Mouse (Mus musculus): ENCODE results near the gene Ctbp1. TPM values are rescaled to one million over a fixed set of nuclear protein-coding genes. Genes with fewer than 3 reads are reported as not detected.

Gene Ctbp1
- total and polyA plus RNA-seq, 3 experiments, result 353 to 595 (median 443) TPM

GRCm38 (mm10) chr5:33202516-33203170, 72.2 kb downstream of the Ctbp1 start:
- Histone ChIP-seq H3K36me3 (ENCODE audit: control insufficient read depth in 1 of 2, insufficient read depth in 2 of 2, low read length in 2 of 2) (peaks cover 0 to 20% of the 10 kb centered on the region in 2 experiments; a peak in 2 of 4 replicates), H3K9ac (ENCODE audit: control insufficient read depth, low read depth, low read length, poor library complexity, severe bottlenecking) (peak overlapping the region; percentile 20), H3K9me3 (replicated peaks; ENCODE audit: insufficient read depth, low read length) (no peaks in the 10 kb centered on the region), H3K27me3 (ENCODE audit: control insufficient read depth in 1 of 2, insufficient read depth in 2 of 2, low read length in 2 of 2) (0 out of 4 replicates have a peak, but pooled peaks cover 0 to under 1% of the 10 kb centered on the region in 2 experiments), H3K4me1 (ENCODE audit: control insufficient read depth in 1 of 2, insufficient read depth in 2 of 2, low read length in 2 of 2) (peaks cover 14 to 49% of the 10 kb centered on the region in 2 experiments), H3K27ac (ENCODE audit: control insufficient read depth, low read depth, low read length) (peak overlapping the region; percentile 30), H3K79me2 (ENCODE audit: control insufficient read depth, insufficient read depth, low read length, poor library complexity) (no peaks in the 10 kb centered on the region), H3K4me3 (ENCODE audit: control insufficient read depth in 1 of 2, insufficient read depth in 1 of 2, low read depth in 2 of 2, low read length in 2 of 2) (peak overlapping the region; percentile 12 to 13; a peak in 2 of 4 replicates)
- peak; percentile 76 for DNase-seq (ENCODE audit: low read depth, low spot score)
- TF ChIP-seq MYC (IDR thresholded peaks at IDR 0.05; ENCODE audit: low read depth, low read length), result peak; percentile 79
- peak; percentile 45; the same call in 1 of the 2 replicates for TF ChIP-seq ETS1 (IDR thresholded peaks at IDR 0.05; ENCODE audit: low read depth, low read length)
- TF ChIP-seq POLR2A (IDR thresholded peaks at IDR 0.05; ENCODE audit: control insufficient read depth in 1 of 2, insufficient read depth in 1 of 2, low read depth in 1 of 2, low read length in 2 of 2, poor library complexity in 1 of 2), result no peak
- peak; percentile 83 for TF ChIP-seq GATA1 (IDR thresholded peaks at IDR 0.05; ENCODE audit: low read depth, low read length)
- TF ChIP-seq ZC3H11A (IDR thresholded peaks at IDR 0.05; ENCODE audit: low read depth, low read length), result no peak; the same call in 1 of the 2 replicates
- TF ChIP-seq ELF1 (IDR thresholded peaks at IDR 0.05; ENCODE audit: low read depth, low read length), result no peak
- TF ChIP-seq MAX (IDR thresholded peaks at IDR 0.05; ENCODE audit: low read length), result peak; percentile 62
- no peak for TF ChIP-seq POLR2AphosphoS5 (IDR thresholded peaks at IDR 0.05; ENCODE audit: borderline replicate concordance, low read depth, low read length)
- 0 out of 2 replicates have a peak, but pooled peaks have one; percentile 8 for TF ChIP-seq JUND (IDR thresholded peaks at IDR 0.05; ENCODE audit: low read depth, low read length)
- no peak for TF ChIP-seq TBP (IDR thresholded peaks at IDR 0.05; ENCODE audit: low read depth, low read length)
- no peak for TF ChIP-seq CHD1 (IDR thresholded peaks at IDR 0.05; ENCODE audit: low read depth, low read length)
- TF ChIP-seq CHD2 (IDR thresholded peaks at IDR 0.05; ENCODE audit: low read length), result no peak
- TF ChIP-seq MAFK (IDR thresholded peaks at IDR 0.05; ENCODE audit: borderline replicate concordance, low read depth, low read length), result no peak
- peak; percentile 63 for TF ChIP-seq TCF12 (IDR thresholded peaks at IDR 0.05; ENCODE audit: low read depth, low read length)
- TF ChIP-seq UBTF (IDR thresholded peaks at IDR 0.05; ENCODE audit: borderline replicate concordance, insufficient read depth, low read depth, low read length), result no peak
- no peak for TF ChIP-seq E2F4 (IDR thresholded peaks at IDR 0.05; ENCODE audit: borderline replicate concordance, low read depth, low read length)
- TF ChIP-seq NRF1 (IDR thresholded peaks at IDR 0.05; ENCODE audit: insufficient read depth, low read depth, low read length, poor library complexity, severe bottlenecking), result no peak
- TF ChIP-seq POLR2AphosphoS2 (IDR thresholded peaks at IDR 0.05; ENCODE audit: low read length), result no peak
- no peak; the same call in 1 of the 2 replicates for TF ChIP-seq MXI1 (IDR thresholded peaks at IDR 0.05; ENCODE audit: low read depth, low read length)
- no peak for TF ChIP-seq NELFE (IDR thresholded peaks at IDR 0.05; ENCODE audit: low read depth, low read length)
- TF ChIP-seq USF1 (IDR thresholded peaks at IDR 0.05; ENCODE audit: low read depth, low read length), result no peak
- no peak for TF ChIP-seq MYB (IDR thresholded peaks at IDR 0.05; ENCODE audit: low read depth, low read length)
- TF ChIP-seq KAT2A (conservative IDR thresholded peaks at IDR 0.05; ENCODE audit: low read depth, low read length), result no peak
- no peak for TF ChIP-seq MEF2A (IDR thresholded peaks at IDR 0.05; ENCODE audit: extremely low read depth, insufficient replicate concordance, low read depth, low read length, poor library complexity, severe bottlenecking)
- TF ChIP-seq ZMIZ1 (IDR thresholded peaks at IDR 0.05; ENCODE audit: low read depth, low read length), result no peak
- peak; percentile 71; the same call in 1 of the 2 replicates for TF ChIP-seq BHLHE40 (IDR thresholded peaks at IDR 0.05; ENCODE audit: borderline replicate concordance, low read depth, low read length)
- TF ChIP-seq CTCF (IDR thresholded peaks at IDR 0.05 in 2 of 3, conservative IDR thresholded peaks at IDR 0.05 in 1 of 3; ENCODE audit: control insufficient read depth in 1 of 3, insufficient read depth in 1 of 3, low read depth in 2 of 3, low read length in 3 of 3, poor library complexity in 1 of 3, severe bottlenecking in 1 of 3), result no peak
- TF ChIP-seq EP300 (IDR thresholded peaks at IDR 0.05; ENCODE audit: low read depth in 1 of 2, low read length in 2 of 2), result peak; percentile 72 to 76; a peak in 3 of 4 replicates
- TF ChIP-seq MAZ (IDR thresholded peaks at IDR 0.05; ENCODE audit: low read depth, low read length), result 0 out of 2 replicates have a peak, but pooled peaks have one; percentile 38
- no peak for TF ChIP-seq RAD21 (IDR thresholded peaks at IDR 0.05; ENCODE audit: low read depth, low read length)
- TF ChIP-seq ZNF384 (IDR thresholded peaks at IDR 0.05; ENCODE audit: low read depth, low read length), result no peak
- TF ChIP-seq SIN3A (IDR thresholded peaks at IDR 0.05; ENCODE audit: low read length), result peak; percentile 51
- TF ChIP-seq USF2 (IDR thresholded peaks at IDR 0.05; ENCODE audit: borderline replicate concordance in 1 of 2, insufficient read depth in 1 of 2, low read depth in 1 of 2, low read length in 2 of 2), result no peak
- 0 out of 2 replicates have a peak, but pooled peaks have one; percentile 9 for TF ChIP-seq RCOR1 (IDR thresholded peaks at IDR 0.05; ENCODE audit: low read depth, low read length)
- no peak for TF ChIP-seq SMC3 (IDR thresholded peaks at IDR 0.05; ENCODE audit: low read depth, low read length)
- peak; percentile 38; the same call in 1 of the 2 replicates for TF ChIP-seq TAL1 (IDR thresholded peaks at IDR 0.05; ENCODE audit: low read length)

Data from MEL (cell line).